Mouse (Mus musculus): Measurements from ENCODE around the gene Rorc.

Rorc gene

GRCm38 (mm10) chr3:94375861-94376260 lies 3.3 kb downstream of the Rorc start:
- no peak for DNase-seq (ENCODE audit: extremely low read depth, low read depth)

- DNase-seq (ENCODE audit: extremely low read depth, low read depth), result no peak
Measured at GRCm38 (mm10) chr3:94377028-94377923, 4.7 kb downstream of the Rorc start.

GRCm38 (mm10) chr3:94379831-94380510 lies 7.4 kb downstream of the Rorc start:
- DNase-seq (ENCODE audit: extremely low read depth, low read depth), result no peak

- DNase-seq (ENCODE audit: extremely low read depth, low read depth), result no peak
Measured at GRCm38 (mm10) chr3:94382308-94382707, 9.7 kb downstream of the Rorc start.

- DNase-seq (ENCODE audit: extremely low read depth, low read depth), result no peak
Measured at GRCm38 (mm10) chr3:94383476-94383875, 10.9 kb downstream of the Rorc start.

GRCm38 (mm10) chr3:94386671-94387070 lies 14.1 kb downstream of the Rorc start:
- DNase-seq (ENCODE audit: extremely low read depth, low read depth), result no peak

- DNase-seq (ENCODE audit: extremely low read depth, low read depth), result no peak
Measured at GRCm38 (mm10) chr3:94387391-94387790, 14.8 kb downstream of the Rorc start.

- DNase-seq (ENCODE audit: extremely low read depth, low read depth), result no peak
Measured at GRCm38 (mm10) chr3:94388047-94388446, 15.5 kb downstream of the Rorc start.

GRCm38 (mm10) chr3:94389420-94389819 lies 16.8 kb downstream of the Rorc start:
- no peak for DNase-seq (ENCODE audit: extremely low read depth, low read depth)

- DNase-seq (ENCODE audit: extremely low read depth, low read depth), result no peak
Measured at GRCm38 (mm10) chr3:94391001-94391400, 18.4 kb downstream of the Rorc start.

GRCm38 (mm10) chr3:94392128-94392527 lies 19.5 kb downstream of the Rorc start:
- no peak for DNase-seq (ENCODE audit: extremely low read depth, low read depth)

GRCm38 (mm10) chr3:94393049-94393448 lies 20.5 kb downstream of the Rorc start:
- no peak for DNase-seq (ENCODE audit: extremely low read depth, low read depth)

- no peak for DNase-seq (ENCODE audit: extremely low read depth, low read depth)
Measured at GRCm38 (mm10) chr3:94396336-94396735, 23.7 kb downstream of the Rorc start.

- DNase-seq (ENCODE audit: extremely low read depth, low read depth), result no peak
Measured at GRCm38 (mm10) chr3:94396851-94397250, 24.3 kb downstream of the Rorc start.

- no peak for DNase-seq (ENCODE audit: extremely low read depth, low read depth)
Measured at GRCm38 (mm10) chr3:94398217-94398616, 25.6 kb downstream of the Rorc start, which contains the start of gene Lingo4. Lingo4 (plus strand) TSS chr3:94398517.

GRCm38 (mm10) chr3:94398943-94399481 lies 26.4 kb downstream of the Rorc start:
- DNase-seq (ENCODE audit: extremely low read depth, low read depth), result no peak

GRCm38 (mm10) chr3:94399663-94400310 lies 27.2 kb downstream of the Rorc start:
- no peak for DNase-seq (ENCODE audit: extremely low read depth, low read depth)

- DNase-seq (ENCODE audit: extremely low read depth, low read depth), result no peak
Measured at GRCm38 (mm10) chr3:94402451-94402850, 29.9 kb downstream of the Rorc start.

- DNase-seq (ENCODE audit: extremely low read depth, low read depth), result no peak
Measured at GRCm38 (mm10) chr3:94404366-94405054, 31.9 kb downstream of the Rorc start.

GRCm38 (mm10) chr3:94405561-94405960 lies 33.0 kb downstream of the Rorc start:
- DNase-seq (ENCODE audit: extremely low read depth, low read depth), result no peak

- DNase-seq (ENCODE audit: extremely low read depth, low read depth), result no peak
Measured at GRCm38 (mm10) chr3:94412530-94412929, 39.9 kb downstream of the Rorc start.
